Mouse (Mus musculus): ENCODE measurements around the gene Ccdc97. TPM values are rescaled to one million over a fixed set of nuclear protein-coding genes. Genes with fewer than 3 reads are reported as not detected.

The Ccdc97 gene
- polyA plus RNA-seq, 1 experiment from 2014 or later, result 11.9 TPM

- H3K9ac ChIP-seq (ENCODE audit: low read depth, low read length), result peak overlapping the region; percentile 99
- H3K9me3 ChIP-seq (replicated peaks; ENCODE audit: control insufficient read depth, low read length), result no peaks in the 10 kb centered on the region
- peaks cover 18% of the 10 kb centered on the region for H3K36me3 ChIP-seq (ENCODE audit: control insufficient read depth, insufficient read depth)
- ATAC-seq (ENCODE audit: low read depth), result no peak
- H3K27ac ChIP-seq (ENCODE audit: low read length), result peak overlapping the region; percentile 96
- H3K4me2 ChIP-seq (ENCODE audit: low read depth, low read length), result peak overlapping the region; percentile 70; the same call in 1 of the 2 replicates
- H3K4me3 ChIP-seq (ENCODE audit: low read depth, low read length), result peak overlapping the region; percentile 93
- H3K4me1 ChIP-seq (ENCODE audit: control insufficient read depth, low read depth, low read length), result peaks cover 19% of the 10 kb centered on the region
- no peaks in the 10 kb centered on the region for H3K27me3 ChIP-seq (ENCODE audit: control insufficient read depth, insufficient read depth, low read depth, low read length)
- WGBS (ENCODE audit: insufficient replicate concordance), result 0% methylated on average over 30 of the region's 30 CpGs
Observed at GRCm38 (mm10) chr7:25754439-25754737, 35.5 kb upstream of the Ccdc97 start.

DNA sequence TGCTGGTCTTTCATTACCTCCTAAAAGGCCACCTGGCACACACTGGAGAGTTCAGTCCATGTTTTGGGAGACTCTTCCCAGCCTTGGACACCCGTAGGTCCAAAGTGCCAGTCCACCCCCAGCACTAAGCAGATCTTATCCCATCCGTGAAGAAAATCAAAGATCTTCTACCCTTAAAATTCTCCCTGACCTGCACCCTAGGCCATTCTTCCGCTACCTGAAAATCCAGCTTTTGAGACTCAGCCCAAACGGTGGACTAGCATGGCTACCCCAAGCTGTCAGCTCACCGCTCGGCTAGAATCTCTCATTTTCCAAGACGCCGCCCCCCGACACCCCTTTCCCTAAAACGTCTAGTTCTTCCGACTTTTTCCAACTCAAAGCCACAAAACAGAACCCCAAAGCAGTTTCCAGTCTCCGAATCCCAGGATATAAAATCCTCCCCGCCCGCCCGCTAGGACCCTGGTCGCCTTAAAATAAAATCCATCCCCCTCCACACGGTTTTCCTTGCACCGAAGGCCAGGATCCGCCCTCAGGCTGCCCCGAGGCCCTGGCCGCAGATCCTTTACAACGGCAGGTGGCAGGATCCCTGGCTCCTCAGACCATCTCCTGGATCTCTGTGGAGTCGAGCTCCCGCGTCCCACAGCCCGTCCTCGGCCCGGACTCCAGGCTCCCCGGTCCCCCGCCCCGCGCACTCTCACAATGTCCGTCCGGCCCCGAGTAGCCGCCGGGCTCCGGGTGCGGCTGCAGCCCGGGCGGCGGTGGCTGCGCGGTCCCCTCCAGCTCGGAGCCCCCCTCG is 35.0 kb upstream of the Ccdc97 start:
- peaks cover 19% of the 10 kb centered on the region for H3K4me1 ChIP-seq (ENCODE audit: control insufficient read depth, low read depth, low read length)
- peak overlapping the region; percentile 96 for H3K27ac ChIP-seq (ENCODE audit: low read length)
- H3K36me3 ChIP-seq (ENCODE audit: control insufficient read depth, insufficient read depth), result peaks cover 23% of the 10 kb centered on the region
- peak overlapping the region; percentile 93 for H3K4me3 ChIP-seq (ENCODE audit: low read depth, low read length)
- ATAC-seq (ENCODE audit: low read depth), result no peak
- under 1% methylated on average over 44 of the region's 46 CpGs for WGBS (ENCODE audit: insufficient replicate concordance)
- peak overlapping the region; percentile 70 for H3K4me2 ChIP-seq (ENCODE audit: low read depth, low read length)
- H3K27me3 ChIP-seq (ENCODE audit: control insufficient read depth, insufficient read depth, low read depth, low read length), result no peaks in the 10 kb centered on the region
- H3K9ac ChIP-seq (ENCODE audit: low read depth, low read length), result peak overlapping the region; percentile 99
- no peaks in the 10 kb centered on the region for H3K9me3 ChIP-seq (replicated peaks; ENCODE audit: control insufficient read depth, low read length)

DNA sequence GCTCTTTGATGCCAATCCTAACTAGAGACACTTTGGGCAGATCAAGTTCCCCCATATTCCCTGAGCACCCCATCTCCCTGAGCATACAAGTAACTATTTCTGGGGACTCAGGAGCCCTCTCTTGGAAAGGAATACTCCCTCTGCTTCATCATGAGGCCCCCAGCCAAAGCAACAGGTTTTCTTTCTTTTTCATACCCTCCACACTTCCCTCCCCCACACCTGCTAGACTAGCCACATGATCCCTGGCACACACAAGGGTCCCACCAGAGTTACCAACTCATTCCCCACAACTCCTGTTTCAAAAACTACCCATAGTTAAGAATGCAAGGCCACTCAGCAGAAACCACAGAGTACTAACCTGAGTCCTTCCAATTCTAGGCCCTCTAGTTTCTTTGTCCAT is 34.2 kb upstream of the Ccdc97 start:
- Histone ChIP-seq H3K36me3 (ENCODE audit: control insufficient read depth, insufficient read depth) (peaks cover 31% of the 10 kb centered on the region), H3K27ac (ENCODE audit: low read length) (peak overlapping the region; percentile 96; the same call in 1 of the 2 replicates), H3K9me3 (replicated peaks; ENCODE audit: control insufficient read depth, low read length) (no peaks in the 10 kb centered on the region), H3K27me3 (ENCODE audit: control insufficient read depth, insufficient read depth, low read depth, low read length) (no peaks in the 10 kb centered on the region), H3K4me1 (ENCODE audit: control insufficient read depth, low read depth, low read length) (peaks cover 19% of the 10 kb centered on the region), H3K4me3 (ENCODE audit: low read depth, low read length) (peak overlapping the region; percentile 93), H3K4me2 (ENCODE audit: low read depth, low read length) (peak overlapping the region; percentile 70), H3K9ac (ENCODE audit: low read depth, low read length) (peak overlapping the region; percentile 99)
- no peak for ATAC-seq (ENCODE audit: low read depth)

GRCm38 (mm10) chr7:25746844-25747243 is 28.0 kb upstream of the Ccdc97 start:
- Histone ChIP-seq H3K4me1 (ENCODE audit: control insufficient read depth, low read depth, low read length) (peaks cover 1% of the 10 kb centered on the region), H3K27me3 (ENCODE audit: control insufficient read depth, insufficient read depth, low read depth, low read length) (no peaks in the 10 kb centered on the region), H3K4me2 (ENCODE audit: low read depth, low read length) (no peak overlapping the region), H3K4me3 (ENCODE audit: low read depth, low read length) (no peak overlapping the region), H3K9me3 (replicated peaks; ENCODE audit: control insufficient read depth, low read length) (no peaks in the 10 kb centered on the region), H3K9ac (ENCODE audit: low read depth, low read length) (no peak overlapping the region), H3K27ac (ENCODE audit: low read length) (no peak overlapping the region), H3K36me3 (ENCODE audit: control insufficient read depth, insufficient read depth) (peaks cover 90% of the 10 kb centered on the region)
- no peak for ATAC-seq (ENCODE audit: low read depth)
- WGBS (ENCODE audit: insufficient replicate concordance), result 63% methylated on average over 3 of the region's 3 CpGs

DNA sequence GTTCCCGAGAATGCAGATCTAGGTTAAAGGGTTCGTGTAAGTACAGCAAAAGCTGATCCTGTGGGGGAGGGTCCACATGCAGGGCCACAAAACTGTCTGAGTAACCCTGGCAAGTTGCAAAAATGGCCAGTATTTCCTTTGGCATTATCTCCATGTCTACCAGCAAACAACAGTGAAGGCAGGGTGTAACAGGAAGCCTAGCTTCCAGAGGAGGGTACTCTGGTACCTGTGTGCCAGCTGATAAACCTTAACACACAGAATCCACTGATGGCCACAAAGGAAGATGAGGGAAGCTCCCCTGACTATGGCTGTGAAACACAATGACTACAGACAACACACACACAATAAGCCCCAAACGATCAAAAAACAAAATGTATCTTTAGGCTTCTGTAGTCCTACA is 19.4 kb upstream of the Ccdc97 start:
- ATAC-seq (ENCODE audit: low read depth), result peak; percentile 48
- peaks cover 7% of the 10 kb centered on the region for H3K4me1 ChIP-seq (ENCODE audit: control insufficient read depth, low read depth, low read length)
- no peak overlapping the region for H3K27ac ChIP-seq (ENCODE audit: low read length)
- H3K36me3 ChIP-seq (ENCODE audit: control insufficient read depth, insufficient read depth), result peaks cover 81% of the 10 kb centered on the region
- 26% methylated on average over 3 of the region's 3 CpGs for WGBS (ENCODE audit: insufficient replicate concordance)
- no peaks in the 10 kb centered on the region for H3K9me3 ChIP-seq (replicated peaks; ENCODE audit: control insufficient read depth, low read length)
- H3K27me3 ChIP-seq (ENCODE audit: control insufficient read depth, insufficient read depth, low read depth, low read length), result no peaks in the 10 kb centered on the region
- H3K4me2 ChIP-seq (ENCODE audit: low read depth, low read length), result no peak overlapping the region
- H3K9ac ChIP-seq (ENCODE audit: low read depth, low read length), result no peak overlapping the region
- H3K4me3 ChIP-seq (ENCODE audit: low read depth, low read length), result no peak overlapping the region

GRCm38 (mm10) chr7:25736920-25737319 is 18.0 kb upstream of the Ccdc97 start:
- H3K27me3 ChIP-seq (ENCODE audit: control insufficient read depth, insufficient read depth, low read depth, low read length), result no peaks in the 10 kb centered on the region
- no peak overlapping the region for H3K9ac ChIP-seq (ENCODE audit: low read depth, low read length)
- 86% methylated on average over 2 of the region's 2 CpGs for WGBS (ENCODE audit: insufficient replicate concordance)
- H3K36me3 ChIP-seq (ENCODE audit: control insufficient read depth, insufficient read depth), result peaks cover 81% of the 10 kb centered on the region
- peaks cover 7% of the 10 kb centered on the region for H3K4me1 ChIP-seq (ENCODE audit: control insufficient read depth, low read depth, low read length)
- H3K27ac ChIP-seq (ENCODE audit: low read length), result no peak overlapping the region
- H3K9me3 ChIP-seq (replicated peaks; ENCODE audit: control insufficient read depth, low read length), result no peaks in the 10 kb centered on the region
- no peak overlapping the region for H3K4me2 ChIP-seq (ENCODE audit: low read depth, low read length)
- no peak overlapping the region for H3K4me3 ChIP-seq (ENCODE audit: low read depth, low read length)
- no peak for ATAC-seq (ENCODE audit: low read depth)

GRCm38 (mm10) chr7:25734991-25735390 is 16.1 kb upstream of the Ccdc97 start:
- no peak overlapping the region for H3K4me2 ChIP-seq (ENCODE audit: low read depth, low read length)
- H3K27ac ChIP-seq (ENCODE audit: low read length), result no peak overlapping the region
- H3K4me1 ChIP-seq (ENCODE audit: control insufficient read depth, low read depth, low read length), result peaks cover 7% of the 10 kb centered on the region
- peaks cover 79% of the 10 kb centered on the region for H3K36me3 ChIP-seq (ENCODE audit: control insufficient read depth, insufficient read depth)
- H3K27me3 ChIP-seq (ENCODE audit: control insufficient read depth, insufficient read depth, low read depth, low read length), result no peaks in the 10 kb centered on the region
- H3K9me3 ChIP-seq (replicated peaks; ENCODE audit: control insufficient read depth, low read length), result no peaks in the 10 kb centered on the region
- no peak overlapping the region for H3K9ac ChIP-seq (ENCODE audit: low read depth, low read length)
- no peak for ATAC-seq (ENCODE audit: low read depth)
- WGBS (ENCODE audit: insufficient replicate concordance), result 26% methylated on average over 4 of the region's 4 CpGs
- no peak overlapping the region for H3K4me3 ChIP-seq (ENCODE audit: low read depth, low read length)

DNA sequence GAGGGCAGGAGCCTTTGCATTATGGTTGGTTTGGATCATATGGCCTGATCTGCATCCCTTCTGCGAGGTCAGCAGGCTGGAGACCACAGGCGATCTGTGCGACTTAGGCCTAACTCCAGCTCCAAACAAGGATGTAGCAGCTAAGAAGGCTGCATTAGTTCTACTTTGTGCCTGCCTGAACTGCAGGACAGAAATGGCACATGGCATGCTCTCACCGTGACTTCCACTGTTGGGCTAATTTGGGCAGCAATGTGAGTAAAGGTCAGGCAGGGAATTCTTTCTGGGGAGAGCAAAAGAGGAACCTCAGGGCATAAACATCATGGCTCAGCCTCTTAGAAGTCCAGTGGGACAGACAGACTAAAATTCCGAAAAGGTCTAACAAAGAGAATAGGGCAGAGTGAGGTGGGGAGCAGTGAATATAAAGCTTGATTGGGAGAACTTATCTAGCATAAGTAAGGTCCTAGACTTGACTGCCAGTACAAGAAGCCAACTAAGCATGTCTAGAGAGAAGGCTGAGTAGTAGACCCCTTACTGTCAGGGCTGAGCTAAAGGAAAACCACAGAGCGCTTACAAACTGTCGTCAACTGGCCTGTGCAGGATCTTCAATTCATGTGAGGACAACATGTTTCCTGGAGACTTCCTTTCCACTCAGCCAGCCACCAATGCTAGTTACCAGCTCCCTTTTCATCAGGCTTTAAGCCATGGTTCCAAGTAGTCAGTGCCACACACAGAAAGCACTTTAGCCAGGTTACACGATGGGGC is 12.6 kb upstream of the Ccdc97 start:
- no peak for ATAC-seq (ENCODE audit: low read depth)
- Histone ChIP-seq H3K36me3 (ENCODE audit: control insufficient read depth, insufficient read depth) (peaks cover 86% of the 10 kb centered on the region), H3K9me3 (replicated peaks; ENCODE audit: control insufficient read depth, low read length) (no peaks in the 10 kb centered on the region), H3K9ac (ENCODE audit: low read depth, low read length) (no peak overlapping the region), H3K4me1 (ENCODE audit: control insufficient read depth, low read depth, low read length) (peaks cover 7% of the 10 kb centered on the region), H3K4me3 (ENCODE audit: low read depth, low read length) (no peak overlapping the region), H3K4me2 (ENCODE audit: low read depth, low read length) (no peak overlapping the region), H3K27ac (ENCODE audit: low read length) (no peak overlapping the region), H3K27me3 (ENCODE audit: control insufficient read depth, insufficient read depth, low read depth, low read length) (no peaks in the 10 kb centered on the region)
- 61% methylated on average over 8 of the region's 8 CpGs for WGBS (ENCODE audit: insufficient replicate concordance)

DNA sequence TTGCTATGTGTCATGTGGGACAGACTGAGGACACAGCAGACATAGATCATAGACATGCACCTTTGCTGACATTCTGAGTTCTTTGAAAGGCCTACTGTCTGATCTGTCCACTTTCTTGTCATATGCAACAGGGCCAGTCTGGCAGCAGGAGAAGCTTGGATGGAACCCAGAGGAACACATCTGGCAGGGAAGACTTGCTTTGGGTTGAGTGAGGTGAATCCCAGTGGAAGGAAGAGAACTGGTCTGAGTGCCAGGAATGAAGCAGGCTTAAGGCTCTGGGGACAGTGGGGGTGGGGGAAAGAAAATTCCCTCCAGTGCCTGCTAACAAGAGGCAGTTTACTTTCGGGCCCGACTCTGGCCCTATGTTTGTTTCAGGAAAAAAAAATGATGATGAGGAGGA is 11.0 kb upstream of the Ccdc97 start:
- 68% methylated on average over 2 of the region's 2 CpGs for WGBS (ENCODE audit: insufficient replicate concordance)
- Histone ChIP-seq H3K27ac (ENCODE audit: low read length) (no peak overlapping the region), H3K9ac (ENCODE audit: low read depth, low read length) (no peak overlapping the region), H3K9me3 (replicated peaks; ENCODE audit: control insufficient read depth, low read length) (no peaks in the 10 kb centered on the region), H3K4me3 (ENCODE audit: low read depth, low read length) (no peak overlapping the region), H3K4me2 (ENCODE audit: low read depth, low read length) (no peak overlapping the region), H3K27me3 (ENCODE audit: control insufficient read depth, insufficient read depth, low read depth, low read length) (no peaks in the 10 kb centered on the region), H3K36me3 (ENCODE audit: control insufficient read depth, insufficient read depth) (peaks cover 89% of the 10 kb centered on the region), H3K4me1 (ENCODE audit: control insufficient read depth, low read depth, low read length) (no peaks in the 10 kb centered on the region)
- ATAC-seq (ENCODE audit: low read depth), result no peak
